Mouse (Mus musculus): ENCODE measurements around the gene Nags. TPM values are rescaled to one million over a fixed set of nuclear protein-coding genes. Genes with fewer than 3 reads are reported as not detected.

Gene Nags
- not detected for polyA plus RNA-seq (2012; fragmentation: generic; extraction: Trizol)

DNA sequence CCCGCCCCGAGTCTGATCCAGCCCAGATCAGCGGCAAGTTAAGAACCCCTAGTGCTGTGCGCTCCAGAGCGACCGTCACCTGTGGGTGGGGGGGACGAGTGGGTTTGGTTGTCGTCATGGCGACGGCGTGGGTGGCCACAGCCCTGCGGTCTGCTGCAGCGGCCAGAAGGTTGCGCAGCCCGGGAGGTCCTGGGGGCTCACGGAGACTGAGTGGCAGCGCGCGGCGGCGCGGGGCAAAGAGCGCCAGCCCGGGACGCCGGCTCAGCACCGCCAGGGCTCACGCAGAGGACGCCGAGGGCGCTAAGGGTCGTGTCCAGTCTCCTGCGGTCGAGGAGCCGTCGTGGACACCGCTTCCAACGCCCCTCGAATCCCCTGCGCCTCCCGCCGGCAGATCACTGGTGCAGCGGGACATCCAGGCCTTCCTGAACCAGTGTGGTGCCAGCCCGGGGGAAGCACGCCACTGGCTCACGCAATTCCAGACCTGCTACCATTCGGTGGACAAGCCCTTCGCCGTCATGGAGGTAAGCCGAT is at the start of gene Nags:
TSS of gene Nags (plus strand) at position 43 of the 531 bp plus-strand sequence.

DNA sequence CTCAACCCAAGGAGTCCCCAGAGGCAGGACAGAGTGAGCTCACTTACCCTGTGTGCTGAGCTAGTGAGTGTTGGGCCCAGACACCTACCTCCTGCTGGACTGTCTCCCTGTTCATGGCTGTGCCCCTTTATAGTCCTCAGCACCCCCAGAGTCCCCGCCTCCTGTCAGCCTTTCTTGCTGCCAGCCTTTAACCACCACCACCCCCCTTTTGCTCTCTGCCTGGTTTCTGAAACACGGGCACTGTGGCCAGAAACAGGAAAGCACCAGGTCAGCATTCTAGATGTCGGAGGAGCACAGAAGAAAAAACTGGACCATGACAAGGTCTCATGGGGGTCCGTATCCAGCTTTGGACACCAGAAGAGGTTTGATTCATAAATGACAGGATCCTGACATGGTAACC is 44.1 kb upstream of the Nags start, which contains the start of gene Ppy:
TSS of gene Ppy (minus strand) at position 101 of the 400 bp plus-strand sequence.

DNA sequence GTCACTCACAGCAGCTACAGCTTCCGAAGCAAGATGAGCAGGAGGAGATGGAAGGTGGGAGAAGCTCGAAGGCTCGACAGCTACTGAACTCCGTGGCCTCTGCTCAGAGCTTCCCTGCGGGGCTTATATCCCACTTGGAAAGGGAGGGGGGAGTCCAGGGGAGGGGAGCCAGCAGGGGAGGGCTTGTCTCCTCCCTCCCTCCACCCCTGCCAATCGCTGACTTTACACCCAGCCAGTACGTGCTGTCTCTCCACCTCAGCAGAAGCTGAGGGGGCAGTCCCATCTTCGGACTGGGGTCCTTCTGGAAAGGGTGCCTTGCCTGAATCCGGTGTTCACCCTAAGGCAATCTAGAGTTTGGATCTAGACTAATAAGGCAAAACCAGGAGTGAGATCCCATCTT is 37.6 kb upstream of the Nags start, which contains the start of gene Pyy:
TSS of gene Pyy (minus strand) at position 101 of the 400 bp plus-strand sequence.

DNA sequence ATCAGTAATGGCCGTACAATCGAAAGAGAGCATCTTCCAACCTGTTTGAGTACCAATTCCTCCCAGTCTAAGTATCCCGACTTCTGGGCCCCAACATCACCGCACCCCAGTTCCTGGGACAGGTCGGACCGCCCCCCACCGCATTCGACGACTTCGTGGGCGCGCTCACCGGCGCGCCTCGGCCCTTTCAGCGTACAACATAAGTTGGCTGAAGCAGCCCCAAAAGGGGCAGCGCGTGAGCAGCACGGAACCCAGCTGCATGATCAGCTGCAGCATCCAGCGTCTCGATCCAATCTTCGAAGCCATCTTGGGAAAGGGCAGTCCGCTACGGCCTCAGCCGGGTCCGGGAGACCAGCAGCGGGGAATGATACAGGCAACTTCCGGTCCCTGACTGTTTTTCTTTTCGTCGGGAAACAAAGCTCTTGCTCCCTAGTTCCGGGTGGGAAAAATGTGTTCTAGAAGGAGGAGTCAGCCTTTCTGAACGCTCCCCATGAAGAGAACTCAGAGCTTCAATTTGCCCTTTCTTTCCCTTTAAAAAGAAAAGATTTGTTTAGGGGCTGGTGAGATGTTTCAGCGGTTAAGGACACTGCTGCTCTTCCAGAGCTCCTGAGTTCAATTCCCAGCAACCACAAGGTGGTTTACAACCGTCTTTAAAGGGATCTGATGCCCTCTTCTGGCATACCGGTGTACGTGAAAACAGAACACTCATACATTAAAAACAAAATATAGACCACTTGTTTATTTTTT is 10.9 kb downstream of the Nags start, which contains the start of gene Tmem101:
TSS of gene Tmem101 (minus strand) at position 366 of the 747 bp plus-strand sequence.

DNA sequence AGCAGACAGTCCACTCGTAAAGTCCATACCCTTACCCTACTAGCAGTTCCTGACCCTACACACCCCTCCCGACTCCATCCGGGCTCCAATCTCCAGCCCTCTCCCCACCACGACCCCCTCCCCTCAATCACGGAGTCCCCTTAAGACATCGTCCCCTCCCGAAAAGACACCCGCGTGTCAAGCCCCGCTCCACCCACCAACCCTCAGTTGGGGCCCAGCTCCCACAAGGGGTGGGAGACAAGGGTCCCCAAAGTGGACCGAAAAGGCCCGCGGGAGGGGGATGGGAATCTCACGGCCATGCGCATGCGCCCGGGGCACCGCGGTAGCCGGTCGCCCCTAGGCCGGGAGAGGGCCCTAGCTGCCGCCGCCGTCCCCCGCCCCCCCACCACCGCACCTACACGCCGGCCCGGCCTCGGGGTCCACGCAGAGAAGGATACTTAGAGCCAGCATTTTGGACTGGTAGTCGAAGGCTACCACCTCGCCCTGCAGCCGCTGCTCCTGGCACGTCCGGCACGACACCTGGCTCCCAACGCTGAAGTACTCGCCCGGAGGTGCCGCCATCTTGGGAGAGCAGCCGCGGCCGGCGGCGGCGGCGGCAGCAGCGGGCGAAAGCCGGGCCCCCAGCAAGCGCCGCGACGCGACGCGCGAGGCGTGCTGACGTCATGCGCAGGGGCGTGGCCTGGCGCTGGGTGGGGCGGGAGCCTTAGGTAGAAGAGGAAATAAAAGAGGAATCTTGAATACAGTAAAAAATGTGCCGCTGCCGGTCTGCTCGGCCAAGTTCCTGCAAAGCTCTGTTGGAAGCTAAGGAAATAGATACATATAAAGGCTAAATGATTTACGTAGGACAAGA is 39.6 kb downstream of the Nags start, which contains the start of gene Lsm12:
TSS of gene Lsm12 (minus strand) at position 651 of the 850 bp plus-strand sequence.

DNA sequence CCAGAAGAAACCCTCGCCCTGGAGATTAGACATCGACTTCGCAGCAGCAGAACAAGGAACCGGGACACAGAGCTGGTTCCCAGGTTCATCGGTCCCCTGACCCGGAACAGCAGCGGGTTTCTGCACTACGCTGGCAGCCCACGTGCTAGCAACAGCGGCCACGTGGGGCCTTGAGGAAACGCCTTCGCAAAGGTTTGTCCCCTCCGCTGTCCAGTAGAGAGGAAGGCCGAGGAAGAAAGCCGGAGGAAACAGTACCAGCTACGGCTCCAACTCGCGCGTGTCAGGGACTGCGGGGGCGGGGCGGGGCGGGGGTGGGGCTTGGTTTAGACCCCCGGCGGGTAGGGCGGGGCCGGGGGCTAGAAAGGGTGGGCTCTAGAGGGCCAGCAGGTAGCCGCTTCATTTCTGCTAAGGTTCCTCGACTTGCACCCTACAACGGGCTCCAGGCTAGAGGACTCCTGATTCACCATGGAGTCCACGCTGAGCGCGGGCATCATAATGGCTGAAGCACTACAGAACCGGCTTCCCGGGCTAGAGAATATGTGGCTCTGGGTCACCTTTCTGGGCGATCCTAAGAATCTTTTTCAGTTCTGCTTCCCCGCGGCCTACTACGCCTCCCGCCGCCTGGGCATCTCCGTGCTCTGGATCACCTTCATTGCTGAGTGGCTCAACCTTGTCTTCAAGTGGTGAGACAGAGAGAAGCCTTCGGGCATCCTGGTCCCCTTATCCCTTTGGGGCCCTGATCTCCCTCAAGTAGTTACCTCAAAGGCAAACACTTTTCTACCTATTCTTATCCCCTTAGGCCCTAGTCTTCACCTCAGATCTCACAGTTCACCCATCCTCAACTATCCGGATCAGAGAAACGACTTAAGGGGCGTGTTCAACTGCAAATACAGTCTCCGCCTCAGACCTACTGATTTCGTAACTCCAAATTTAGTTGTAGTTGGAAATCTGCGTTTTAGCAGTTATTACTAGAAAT is 44.4 kb downstream of the Nags start, which contains the start of gene G6pc3:
TSS of gene G6pc3 (plus strand) at position 160 of the 976 bp plus-strand sequence.

Other genes with a start within 250 kb of the Nags start
- gene Sost, start 178.5 kb upstream of the Nags start, polyA plus RNA-seq (2012; fragmentation: generic; extraction: Trizol), result not detected
- gene Cfap97d1, start 161.2 kb upstream of the Nags start, polyA plus RNA-seq (2012; fragmentation: generic; extraction: Trizol), result not detected
- 10 to 100 TPM in 1 of 2 experiments, 1 to 10 TPM in 1; 6.4 to 11.8 TPM for gene Dusp3, start 158.5 kb upstream of the Nags start, polyA plus RNA-seq (2012; fragmentation: generic; extraction: Trizol)
- gene Mpp3, start 117.1 kb upstream of the Nags start, polyA plus RNA-seq (2012; fragmentation: generic; extraction: Trizol), result under 1 TPM; 0.02 to 0.05 TPM
- gene Cd300lg, start 104.0 kb upstream of the Nags start, polyA plus RNA-seq (2012; fragmentation: generic; extraction: Trizol), result under 1 TPM in 1 of 2 experiments, not detected in 1; 0.02 TPM
- gene Mpp2, start 57.0 kb upstream of the Nags start, polyA plus RNA-seq (2012; fragmentation: generic; extraction: Trizol), result 10 to 100 TPM in 1 of 2 experiments, 1 to 10 TPM in 1; 3.8 to 15.4 TPM
- not detected for gene Ppy, start 44.2 kb upstream of the Nags start, polyA plus RNA-seq (2012; fragmentation: generic; extraction: Trizol)
- gene Pyy, start 37.7 kb upstream of the Nags start, polyA plus RNA-seq (2012; fragmentation: generic; extraction: Trizol), result not detected
- gene Tmem101, start 10.9 kb downstream of the Nags start, polyA plus RNA-seq (2012; fragmentation: generic; extraction: Trizol), result 10 to 100 TPM; 24.0 to 44.0 TPM
- 10 to 100 TPM; 17.9 to 37.4 TPM for gene Lsm12, start 39.8 kb downstream of the Nags start, polyA plus RNA-seq (2012; fragmentation: generic; extraction: Trizol)
- gene G6pc3, start 44.1 kb downstream of the Nags start, polyA plus RNA-seq (2012; fragmentation: generic; extraction: Trizol), result 100 to 1,000 TPM in 1 of 2 experiments, 10 to 100 TPM in 1; 80.3 to 103 TPM
- 100 to 1,000 TPM; 104 to 125 TPM for gene Hdac5, start 84.7 kb downstream of the Nags start, polyA plus RNA-seq (2012; fragmentation: generic; extraction: Trizol)
- gene BC030867, start 103.4 kb downstream of the Nags start, polyA plus RNA-seq (2012; fragmentation: generic; extraction: Trizol), result 10 to 100 TPM in 1 of 2 experiments, 1 to 10 TPM in 1; 9.6 to 23.1 TPM
- gene Asb16, start 123.2 kb downstream of the Nags start, polyA plus RNA-seq (2012; fragmentation: generic; extraction: Trizol), result under 1 TPM in 1 of 2 experiments, not detected in 1; 0.02 TPM
- gene Tmub2, start 139.4 kb downstream of the Nags start, polyA plus RNA-seq (2012; fragmentation: generic; extraction: Trizol), result 10 to 100 TPM; 21.1 to 73.1 TPM
- gene Atxn7l3, start 151.1 kb downstream of the Nags start, polyA plus RNA-seq (2012; fragmentation: generic; extraction: Trizol), result 10 to 100 TPM; 20.5 to 42.9 TPM
- 10 to 100 TPM; 31.9 to 89.4 TPM for gene Ubtf, start 174.2 kb downstream of the Nags start, polyA plus RNA-seq (2012; fragmentation: generic; extraction: Trizol)
- not detected for gene Slc4a1, start 220.7 kb downstream of the Nags start, polyA plus RNA-seq (2012; fragmentation: generic; extraction: Trizol)
- 1 to 10 TPM; 4.3 to 7.9 TPM for gene Rundc3a, start 247.9 kb downstream of the Nags start, polyA plus RNA-seq (2012; fragmentation: generic; extraction: Trizol)

All from C3H10T1/2 (cell line).